Mouse (Mus musculus) liver, adult 2 months (tissue): ENCODE measurements at regions not wholly inside any gene's neighbourhood (a gene's known extent, or its start where the extent isn't known, plus 50 kb on each side); places are given as distances from the start of the nearest gene placed in this dataset.

Source experiments
- CTCF ChIP-seq: fragments of 200-500 bp; IDR thresholded peaks from 2 replicates; pipeline ENCODE4 v1.5.1; 2011; ENCODE audit warnings: low read depth, low read length, control low read depth
- POLR2A ChIP-seq: fragments of 200-500 bp; IDR thresholded peaks from 2 replicates; pipeline ENCODE4 v1.6.1; 2011; ENCODE audit warnings: low read length, control low read depth; ENCODE audit not compliant: insufficient read depth; ENCODE audit errors: extremely low read depth

GRCm38 (mm10) chr5:64716551-64716950 is 86.6 kb upstream of the Klf3 start:
- no peak for TF ChIP-seq CTCF
- TF ChIP-seq POLR2A: no peak
